Mouse (Mus musculus): ENCODE measurements around the gene Cep70. TPM values are rescaled to one million over a fixed set of nuclear protein-coding genes. Genes with fewer than 3 reads are reported as not detected.

Cep70 gene
- 11.4 and 14.8 TPM in 2 replicates for polyA plus RNA-seq (2015; fragmentation: Nextera tagmentation; extraction: Ambion mirVana)

DNA sequence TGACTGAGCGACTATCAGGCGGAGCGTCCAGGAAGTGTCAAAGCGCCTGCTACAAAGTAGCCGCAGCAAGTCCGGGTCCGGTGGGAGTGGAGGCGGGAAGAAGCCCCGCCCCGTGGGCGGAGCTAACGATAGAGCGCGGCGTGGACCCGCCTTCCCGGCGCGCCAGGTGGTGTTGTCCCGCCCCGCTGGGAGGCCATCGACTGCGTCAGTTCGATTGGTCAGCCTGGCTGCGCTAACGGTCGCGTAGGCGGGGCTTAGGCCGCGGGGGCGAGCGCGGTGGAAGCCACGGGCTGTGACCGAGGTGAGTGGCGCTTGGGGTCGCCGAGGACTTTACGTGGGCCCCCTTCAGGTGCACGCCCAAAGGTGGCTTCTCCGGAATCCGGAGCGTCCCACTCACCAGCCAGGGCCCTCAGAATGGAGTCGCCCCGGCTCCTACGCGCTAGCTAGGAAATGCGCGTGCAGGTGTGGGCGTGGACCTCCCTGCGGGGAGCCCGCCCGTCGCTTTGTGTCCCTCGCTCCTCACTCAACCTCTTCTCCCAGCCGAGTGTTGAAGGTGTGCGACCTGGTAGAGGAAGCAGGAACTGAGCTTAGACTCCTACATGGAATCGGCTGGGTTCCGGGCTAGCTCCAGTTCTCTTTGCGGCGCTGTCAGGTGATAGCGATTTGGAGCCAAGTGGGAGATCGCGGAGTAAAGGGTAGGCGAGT, at the start of gene Cep70:
Gene Cep70, plus strand, starts transcription at position 178 of the 705 bp plus-strand sequence.
- Histone ChIP-seq H3K9me3 (ENCODE audit: low read length) (no peaks in the 10 kb centered on the region), H3K36me3 (replicated peaks; ENCODE audit: insufficient read depth, low read length) (no peaks in the 10 kb centered on the region; the same call in 1 of the 2 replicates), H3K4me1 (ENCODE audit: insufficient read depth) (peaks cover 26% of the 10 kb centered on the region), H3K9ac (replicated peaks) (peak within 1 kb of the TSS; percentile 84), H3K4me3 (ENCODE audit: low read depth, low read length) (peak within 1 kb of the TSS; percentile 90), H3K27ac (ENCODE audit: low read depth) (peak within 1 kb of the TSS; percentile 89), H3K27me3 (ENCODE audit: insufficient read depth, low read length) (no peaks in the 10 kb centered on the region), H3K4me2 (ENCODE audit: low read depth, low read length) (peak within 1 kb of the TSS; percentile 81)
- TF ChIP-seq CTCF (IDR thresholded peaks at IDR 0.05; ENCODE audit: low read depth) (no peak), EP300 (IDR thresholded peaks at IDR 0.05; ENCODE audit: low read depth) (peak; percentile 10; the same call in 1 of the 2 replicates)
- DNase-seq = peak; percentile 99
- ATAC-seq = peak; percentile 95
- WGBS (ENCODE audit: insufficient replicate concordance) = under 1% methylated on average over 62 of the region's 66 CpGs

DNA sequence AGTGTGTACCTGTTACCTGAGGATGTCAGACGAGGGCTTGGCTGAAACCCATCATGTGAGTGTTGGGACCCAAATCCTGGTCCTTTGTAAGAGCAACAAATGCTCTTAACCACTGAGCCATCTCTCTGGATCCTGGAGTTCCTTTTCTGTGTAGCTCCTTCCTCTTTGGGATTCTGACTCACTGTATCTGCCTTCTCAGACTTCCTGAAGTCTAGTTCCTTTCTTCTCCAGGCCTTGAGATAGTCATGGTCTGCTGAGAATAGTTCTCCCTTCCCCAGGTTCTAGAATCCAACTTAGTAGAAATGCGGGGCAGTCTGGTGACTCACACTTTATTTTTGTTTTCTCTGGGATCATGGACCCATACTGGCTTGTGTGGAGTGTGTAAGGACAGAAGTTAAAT, 30.5 kb upstream of the Cep70 start:
- WGBS (ENCODE audit: insufficient replicate concordance) = 31% methylated on average over 2 of the region's 2 CpGs
- no peak for TF ChIP-seq CTCF (IDR thresholded peaks at IDR 0.05; ENCODE audit: low read depth)
- TF ChIP-seq EP300 (IDR thresholded peaks at IDR 0.05; ENCODE audit: low read depth) = no peak

DNA sequence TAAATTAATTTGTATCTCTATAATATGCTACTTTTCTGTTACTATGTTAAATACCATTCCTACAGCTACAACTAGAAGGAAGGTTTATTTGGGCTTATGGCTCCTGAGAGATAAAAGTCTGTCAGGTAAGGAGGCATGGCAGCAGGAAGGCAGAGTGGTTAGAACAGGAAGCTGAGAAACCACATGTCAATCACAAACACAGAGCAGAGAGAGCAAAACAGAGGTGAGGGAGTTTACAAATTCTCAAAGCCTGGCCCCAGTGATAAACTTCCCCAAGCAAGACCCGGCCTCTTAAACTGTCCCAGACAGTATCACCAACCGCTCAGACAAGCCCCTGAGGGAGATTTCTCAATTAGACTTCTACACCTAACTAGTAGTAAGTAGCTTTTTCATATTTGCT, 27.0 kb upstream of the Cep70 start:
- Histone ChIP-seq H3K27me3 (ENCODE audit: insufficient read depth, low read length) (no peaks in the 10 kb centered on the region), H3K4me2 (ENCODE audit: low read depth, low read length) (no peak overlapping the region), H3K4me1 (ENCODE audit: insufficient read depth) (no peaks in the 10 kb centered on the region), H3K36me3 (replicated peaks; ENCODE audit: insufficient read depth, low read length) (no peaks in the 10 kb centered on the region), H3K9ac (replicated peaks) (no peak overlapping the region), H3K27ac (ENCODE audit: low read depth) (no peak overlapping the region), H3K4me3 (ENCODE audit: low read depth, low read length) (no peak overlapping the region), H3K9me3 (ENCODE audit: low read length) (no peaks in the 10 kb centered on the region)
- no peak for ATAC-seq
- no peak for DNase-seq
- 34% methylated on average over 2 of the region's 2 CpGs for WGBS (ENCODE audit: insufficient replicate concordance)
- TF ChIP-seq CTCF (IDR thresholded peaks at IDR 0.05; ENCODE audit: low read depth) (no peak), EP300 (IDR thresholded peaks at IDR 0.05; ENCODE audit: low read depth) (no peak)

More for the DNA sequence above, 30.5 kb upstream of the Cep70 start:
- Histone ChIP-seq H3K4me2 (ENCODE audit: low read depth, low read length) (no peak overlapping the region), H3K36me3 (replicated peaks; ENCODE audit: insufficient read depth, low read length) (no peaks in the 10 kb centered on the region), H3K27me3 (ENCODE audit: insufficient read depth, low read length) (no peaks in the 10 kb centered on the region), H3K4me3 (ENCODE audit: low read depth, low read length) (no peak overlapping the region), H3K9ac (replicated peaks) (no peak overlapping the region), H3K4me1 (ENCODE audit: insufficient read depth) (no peaks in the 10 kb centered on the region), H3K9me3 (ENCODE audit: low read length) (no peaks in the 10 kb centered on the region), H3K27ac (ENCODE audit: low read depth) (no peak overlapping the region)
- no peak for ATAC-seq
- no peak for DNase-seq

DNA sequence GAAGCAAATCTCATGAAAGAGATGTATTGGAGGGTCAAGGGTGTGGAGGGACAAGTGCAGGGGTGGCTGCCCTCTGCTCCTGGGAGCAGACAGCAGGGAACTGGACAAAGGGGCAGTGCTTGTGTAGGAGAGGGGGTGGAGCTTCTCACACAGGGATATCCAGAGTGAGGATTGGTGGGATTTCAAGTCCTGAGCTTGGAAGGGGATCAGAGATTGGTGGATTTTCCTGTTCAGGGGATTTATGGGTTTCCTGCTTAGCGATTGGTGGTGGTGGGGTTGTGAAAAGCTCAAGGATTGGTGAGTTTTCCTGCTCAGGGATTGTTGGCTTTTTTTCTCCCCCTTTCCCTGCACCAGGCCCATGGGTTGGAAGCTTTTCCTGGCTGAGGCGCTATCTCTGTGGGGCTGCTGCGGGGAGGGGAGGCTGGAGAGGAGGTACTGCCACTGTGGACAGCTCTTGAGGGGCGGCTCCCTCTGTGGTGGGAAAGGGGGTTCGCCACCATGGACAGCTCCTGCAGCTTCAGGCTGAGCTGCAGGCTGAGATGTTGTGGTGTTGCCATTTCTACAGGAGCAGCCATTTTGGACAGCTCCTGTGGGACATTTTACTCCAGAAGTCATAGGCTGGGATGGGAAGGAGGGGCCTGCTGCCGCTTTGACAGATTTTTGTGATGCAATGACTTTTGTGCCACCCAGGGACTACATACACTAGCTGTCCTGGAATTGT, 25.0 kb upstream of the Cep70 start:
- H3K4me1 ChIP-seq (ENCODE audit: insufficient read depth) = no peaks in the 10 kb centered on the region
- DNase-seq (peak; percentile 60), ATAC-seq (peak; percentile 67)
- WGBS (ENCODE audit: insufficient replicate concordance) = 13% methylated on average over 6 of the region's 6 CpGs
- no peaks in the 10 kb centered on the region for H3K36me3 ChIP-seq (replicated peaks; ENCODE audit: insufficient read depth, low read length)
- no peak for TF ChIP-seq EP300 (IDR thresholded peaks at IDR 0.05; ENCODE audit: low read depth)
- no peak for TF ChIP-seq CTCF (IDR thresholded peaks at IDR 0.05; ENCODE audit: low read depth)
- no peaks in the 10 kb centered on the region for H3K9me3 ChIP-seq (ENCODE audit: low read length)
- H3K27ac ChIP-seq (ENCODE audit: low read depth) = no peak overlapping the region
- H3K27me3 ChIP-seq (ENCODE audit: insufficient read depth, low read length) = no peaks in the 10 kb centered on the region
- no peak overlapping the region for H3K9ac ChIP-seq (replicated peaks)
- no peak overlapping the region for H3K4me2 ChIP-seq (ENCODE audit: low read depth, low read length)
- H3K4me3 ChIP-seq (ENCODE audit: low read depth, low read length) = no peak overlapping the region

DNA sequence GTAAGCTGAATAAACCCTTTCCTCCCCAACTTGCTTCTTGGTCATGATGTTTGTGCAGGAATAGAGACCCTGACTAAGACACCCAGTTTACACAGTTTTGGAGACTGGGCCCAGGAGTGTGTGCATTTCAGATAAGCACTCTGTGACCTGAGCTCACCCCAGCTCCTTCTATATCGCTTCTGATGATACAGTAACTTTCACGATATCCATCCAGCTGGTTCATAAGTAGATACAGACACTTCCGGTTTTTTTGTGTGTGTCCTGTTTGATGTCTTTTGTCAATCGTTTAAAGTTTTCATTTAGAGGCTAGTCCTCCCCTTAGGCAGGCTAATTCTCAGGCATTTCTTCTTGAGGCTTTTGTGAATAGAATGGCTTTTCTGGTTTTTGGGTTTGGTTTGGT, 21.5 kb upstream of the Cep70 start:
- DNase-seq = no peak
- 54% methylated on average over 4 of the region's 4 CpGs for WGBS (ENCODE audit: insufficient replicate concordance)
- ATAC-seq = no peak
- H3K4me1 ChIP-seq (ENCODE audit: insufficient read depth) = no peaks in the 10 kb centered on the region
- no peak overlapping the region for H3K9ac ChIP-seq (replicated peaks)
- TF ChIP-seq CTCF (IDR thresholded peaks at IDR 0.05; ENCODE audit: low read depth) = no peak
- no peak for TF ChIP-seq EP300 (IDR thresholded peaks at IDR 0.05; ENCODE audit: low read depth)
- no peak overlapping the region for H3K4me2 ChIP-seq (ENCODE audit: low read depth, low read length)
- H3K9me3 ChIP-seq (ENCODE audit: low read length) = no peaks in the 10 kb centered on the region
- no peaks in the 10 kb centered on the region for H3K36me3 ChIP-seq (replicated peaks; ENCODE audit: insufficient read depth, low read length)
- H3K27me3 ChIP-seq (ENCODE audit: insufficient read depth, low read length) = no peaks in the 10 kb centered on the region
- H3K4me3 ChIP-seq (ENCODE audit: low read depth, low read length) = no peak overlapping the region
- no peak overlapping the region for H3K27ac ChIP-seq (ENCODE audit: low read depth)

DNA sequence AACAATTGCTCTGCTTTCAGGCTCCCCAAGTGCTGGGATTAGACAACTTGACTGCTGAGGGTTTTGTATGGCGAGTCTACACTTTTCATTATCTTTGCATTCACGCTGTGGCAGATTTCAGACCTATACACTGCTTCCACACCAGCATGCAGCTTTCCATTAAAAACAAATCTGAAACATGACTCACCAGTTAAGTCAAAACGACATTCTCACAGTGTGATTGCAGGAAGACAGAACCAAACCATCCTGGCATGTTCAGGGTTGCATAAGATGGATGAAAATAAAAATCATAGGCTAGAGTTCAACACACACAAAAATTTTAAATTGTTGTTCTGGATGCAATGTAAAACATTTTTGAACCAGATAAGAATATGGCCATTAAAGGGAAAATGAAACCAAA, 18.6 kb upstream of the Cep70 start:
- no peak overlapping the region for H3K27ac ChIP-seq (ENCODE audit: low read depth)
- no peak overlapping the region for H3K4me2 ChIP-seq (ENCODE audit: low read depth, low read length)
- WGBS (ENCODE audit: insufficient replicate concordance) = 60% methylated on average over 3 of the region's 3 CpGs
- H3K36me3 ChIP-seq (replicated peaks; ENCODE audit: insufficient read depth, low read length) = no peaks in the 10 kb centered on the region
- no peak for DNase-seq
- H3K9ac ChIP-seq (replicated peaks) = no peak overlapping the region
- H3K4me1 ChIP-seq (ENCODE audit: insufficient read depth) = no peaks in the 10 kb centered on the region
- no peaks in the 10 kb centered on the region for H3K27me3 ChIP-seq (ENCODE audit: insufficient read depth, low read length)
- no peak for ATAC-seq
- no peaks in the 10 kb centered on the region for H3K9me3 ChIP-seq (ENCODE audit: low read length)
- TF ChIP-seq EP300 (IDR thresholded peaks at IDR 0.05; ENCODE audit: low read depth) (no peak), CTCF (IDR thresholded peaks at IDR 0.05; ENCODE audit: low read depth) (no peak)
- H3K4me3 ChIP-seq (ENCODE audit: low read depth, low read length) = no peak overlapping the region

All from liver, postnatal 0 days (tissue).